Mouse (Mus musculus): ENCODE results near the gene Nfix. TPM values are rescaled to one million over a fixed set of nuclear protein-coding genes. Genes with fewer than 3 reads are reported as not detected.

Gene Nfix
- polyA plus RNA-seq, 1 experiment = 46.8 TPM

DNA sequence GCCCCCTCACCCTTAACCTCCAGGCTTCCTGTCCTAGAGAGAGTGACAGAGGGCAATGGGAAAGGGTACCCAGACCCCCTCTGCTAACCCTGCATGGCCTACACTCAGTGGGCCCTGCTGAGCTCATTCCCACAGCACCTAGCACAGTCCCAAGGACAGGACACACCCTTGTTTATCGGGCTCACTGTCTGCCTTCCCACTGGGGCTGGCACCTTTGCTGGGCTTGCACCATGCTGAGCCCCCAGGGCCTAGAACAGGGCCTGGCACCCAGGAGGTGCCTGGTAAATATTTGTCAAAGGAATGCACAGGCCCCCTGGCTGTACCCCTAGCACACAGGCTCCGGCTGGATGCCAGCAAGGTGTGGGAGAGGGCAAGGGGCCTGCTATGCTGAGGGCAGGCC, 9.6 kb downstream of the Nfix start:
- TF ChIP-seq POLR2A (IDR thresholded peaks at IDR 0.05; ENCODE audit: borderline replicate concordance, extremely low read depth, insufficient read depth, insufficient read length, poor library complexity, severe bottlenecking) = no peak
- no peak for TF ChIP-seq CTCF (IDR thresholded peaks at IDR 0.05; ENCODE audit: borderline replicate concordance, extremely low read depth, insufficient read depth, insufficient read length)
- no peak for DNase-seq (ENCODE audit: low read depth)

DNA sequence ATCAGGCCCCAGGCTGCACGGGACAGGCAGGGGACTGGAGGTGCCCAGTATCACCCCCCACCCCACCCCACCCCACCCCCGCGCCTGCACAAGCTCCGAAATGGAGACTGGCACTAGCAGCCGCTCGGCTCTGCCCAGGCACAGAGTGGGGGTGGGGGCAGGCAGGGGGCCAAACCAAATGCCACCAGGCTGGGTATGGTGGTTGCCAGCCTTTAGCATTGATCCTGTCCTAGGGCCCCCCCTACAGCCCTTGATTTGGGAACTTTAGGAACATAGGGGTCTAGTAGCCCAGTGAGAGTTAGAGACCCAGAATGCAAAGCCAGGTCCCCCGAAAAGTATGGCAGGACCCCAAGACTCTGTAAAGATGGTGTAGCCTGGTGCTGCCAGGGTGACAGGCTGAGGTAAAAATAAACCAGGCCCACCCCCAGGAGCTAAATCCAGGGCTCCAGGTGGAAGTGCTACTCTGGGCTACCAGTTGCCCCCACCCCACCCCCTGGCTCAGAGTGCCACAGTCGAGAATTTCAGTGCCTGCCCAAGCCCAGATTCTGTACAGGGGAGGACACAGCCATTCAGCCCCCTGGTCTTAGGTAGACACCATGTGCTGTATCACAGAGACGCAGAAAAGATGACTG, 10.2 kb downstream of the Nfix start:
- DNase-seq (ENCODE audit: low read depth) = peak; percentile 77
- TF ChIP-seq CTCF (IDR thresholded peaks at IDR 0.05; ENCODE audit: borderline replicate concordance, extremely low read depth, insufficient read depth, insufficient read length) = no peak

DNA sequence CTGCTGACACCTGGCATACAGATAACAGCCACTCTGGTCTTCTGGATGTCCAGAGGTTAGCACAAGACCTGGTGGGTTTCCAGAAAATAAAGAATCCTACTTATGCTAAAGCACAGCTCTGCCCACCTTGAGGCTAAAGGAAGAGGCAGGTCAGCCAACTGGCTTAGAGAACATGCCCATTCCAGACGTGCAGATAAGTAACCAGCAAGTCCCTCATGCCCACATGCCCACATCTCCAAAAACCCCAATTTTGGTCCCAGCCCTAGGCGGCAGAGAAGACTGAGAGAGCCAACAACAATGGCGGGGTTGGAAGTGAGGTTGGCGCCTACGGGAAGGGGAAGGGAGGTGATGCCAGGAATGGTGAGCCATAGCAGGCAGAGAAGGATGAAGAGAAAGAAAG, 10.8 kb downstream of the Nfix start:
- no peak for DNase-seq (ENCODE audit: low read depth)
- TF ChIP-seq POLR2A (IDR thresholded peaks at IDR 0.05; ENCODE audit: borderline replicate concordance, extremely low read depth, insufficient read depth, insufficient read length, poor library complexity, severe bottlenecking) (no peak), CTCF (IDR thresholded peaks at IDR 0.05; ENCODE audit: borderline replicate concordance, extremely low read depth, insufficient read depth, insufficient read length) (no peak)

DNA sequence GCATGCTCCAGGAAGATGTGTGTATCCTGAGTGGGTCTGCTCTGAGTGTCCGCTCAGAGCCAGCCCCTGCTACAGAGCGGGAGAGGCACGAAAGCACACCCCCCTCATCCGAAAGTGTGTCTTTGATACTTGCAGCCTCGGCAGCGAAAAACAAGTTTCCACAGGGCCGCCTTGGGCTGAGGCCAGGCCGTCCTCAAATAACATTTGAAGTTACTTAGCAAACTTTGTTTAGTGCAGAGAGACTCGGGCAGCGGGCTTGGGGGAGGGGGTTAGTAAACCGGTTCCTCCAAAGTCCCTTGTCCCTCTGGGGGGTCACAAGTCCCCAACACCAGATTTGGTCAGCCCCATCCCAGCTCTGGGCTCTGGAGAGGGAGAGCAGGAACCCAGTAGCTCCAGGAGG, 11.2 kb downstream of the Nfix start:
- TF ChIP-seq POLR2A (IDR thresholded peaks at IDR 0.05; ENCODE audit: borderline replicate concordance, extremely low read depth, insufficient read depth, insufficient read length, poor library complexity, severe bottlenecking) (no peak), CTCF (IDR thresholded peaks at IDR 0.05; ENCODE audit: borderline replicate concordance, extremely low read depth, insufficient read depth, insufficient read length) (no peak)
- peak; percentile 80 for DNase-seq (ENCODE audit: low read depth)

DNA sequence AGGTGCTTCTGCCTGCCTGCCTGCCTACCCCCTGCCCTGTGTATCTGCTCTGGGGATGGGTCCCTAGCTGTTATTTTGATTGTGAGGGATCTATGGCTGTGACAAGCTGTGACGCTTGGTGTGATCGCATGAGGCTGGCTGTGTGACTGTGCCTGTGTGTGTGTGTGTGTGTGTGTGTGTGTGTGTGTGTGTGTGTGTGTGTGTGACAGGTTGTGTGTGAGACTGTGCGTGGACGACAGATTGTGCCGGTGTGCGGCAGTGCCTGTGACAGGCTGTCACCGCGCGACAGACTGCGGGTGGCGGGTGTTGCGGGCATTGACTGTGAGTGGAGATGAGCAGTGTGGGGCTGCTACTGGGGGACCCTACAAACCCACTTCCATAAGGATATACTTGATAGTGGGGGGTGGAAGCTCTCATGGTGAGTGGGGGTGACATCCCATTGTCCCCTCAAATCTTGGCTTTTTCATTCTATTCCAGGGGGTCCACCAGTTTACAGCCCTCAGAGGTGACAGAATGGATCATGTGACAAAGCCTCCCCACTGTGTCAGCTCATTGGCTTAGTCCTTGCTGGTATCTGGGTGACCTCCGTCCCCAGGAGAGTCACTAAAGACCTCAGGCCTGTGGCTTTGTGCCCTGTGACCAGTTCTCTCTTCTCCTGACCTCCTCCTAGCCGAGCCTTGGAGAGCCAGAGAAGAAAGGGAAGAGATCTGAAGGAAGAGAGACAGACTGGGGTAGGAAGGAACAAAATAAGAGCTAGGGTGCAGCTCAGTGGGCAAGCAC, 12.4 kb downstream of the Nfix start:
- TF ChIP-seq CTCF (IDR thresholded peaks at IDR 0.05; ENCODE audit: borderline replicate concordance, extremely low read depth, insufficient read depth, insufficient read length) (no peak), POLR2A (IDR thresholded peaks at IDR 0.05; ENCODE audit: borderline replicate concordance, extremely low read depth, insufficient read depth, insufficient read length, poor library complexity, severe bottlenecking) (no peak)
- peak; percentile 83 for DNase-seq (ENCODE audit: low read depth)

DNA sequence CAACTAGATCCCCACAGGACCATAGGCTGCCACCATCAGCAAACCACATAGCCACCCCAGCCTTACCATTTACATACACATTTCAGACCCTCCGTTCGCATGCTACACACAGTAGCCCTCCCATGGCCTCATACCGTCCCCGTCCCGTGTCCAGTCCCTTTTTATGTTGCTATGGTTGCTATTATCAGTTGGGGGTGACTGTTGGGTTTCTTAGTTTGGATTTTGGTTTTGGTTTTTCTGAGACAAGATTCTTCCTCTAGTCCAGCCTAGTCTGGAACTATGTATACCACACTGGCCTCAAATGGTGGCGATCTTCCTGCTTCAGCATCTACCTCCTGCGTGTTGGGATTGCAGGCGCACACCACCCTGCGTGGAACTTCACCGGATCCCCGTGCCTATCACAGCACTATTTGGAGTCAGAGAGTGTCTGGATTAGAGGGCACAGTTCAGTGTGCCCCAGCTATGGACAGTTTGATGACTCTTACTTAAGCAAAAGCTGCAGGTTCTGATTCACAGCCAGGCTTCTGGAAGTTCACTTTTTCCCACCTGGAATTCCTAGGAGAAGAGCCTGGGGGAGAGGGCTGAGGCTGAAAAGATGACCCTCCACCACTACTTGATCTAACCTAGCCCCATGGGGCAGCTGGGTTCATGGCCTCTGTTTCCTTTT, 13.2 kb downstream of the Nfix start:
- DNase-seq (ENCODE audit: low read depth) = no peak
- no peak for TF ChIP-seq CTCF (IDR thresholded peaks at IDR 0.05; ENCODE audit: borderline replicate concordance, extremely low read depth, insufficient read depth, insufficient read length)
- no peak for TF ChIP-seq POLR2A (IDR thresholded peaks at IDR 0.05; ENCODE audit: borderline replicate concordance, extremely low read depth, insufficient read depth, insufficient read length, poor library complexity, severe bottlenecking)

DNA sequence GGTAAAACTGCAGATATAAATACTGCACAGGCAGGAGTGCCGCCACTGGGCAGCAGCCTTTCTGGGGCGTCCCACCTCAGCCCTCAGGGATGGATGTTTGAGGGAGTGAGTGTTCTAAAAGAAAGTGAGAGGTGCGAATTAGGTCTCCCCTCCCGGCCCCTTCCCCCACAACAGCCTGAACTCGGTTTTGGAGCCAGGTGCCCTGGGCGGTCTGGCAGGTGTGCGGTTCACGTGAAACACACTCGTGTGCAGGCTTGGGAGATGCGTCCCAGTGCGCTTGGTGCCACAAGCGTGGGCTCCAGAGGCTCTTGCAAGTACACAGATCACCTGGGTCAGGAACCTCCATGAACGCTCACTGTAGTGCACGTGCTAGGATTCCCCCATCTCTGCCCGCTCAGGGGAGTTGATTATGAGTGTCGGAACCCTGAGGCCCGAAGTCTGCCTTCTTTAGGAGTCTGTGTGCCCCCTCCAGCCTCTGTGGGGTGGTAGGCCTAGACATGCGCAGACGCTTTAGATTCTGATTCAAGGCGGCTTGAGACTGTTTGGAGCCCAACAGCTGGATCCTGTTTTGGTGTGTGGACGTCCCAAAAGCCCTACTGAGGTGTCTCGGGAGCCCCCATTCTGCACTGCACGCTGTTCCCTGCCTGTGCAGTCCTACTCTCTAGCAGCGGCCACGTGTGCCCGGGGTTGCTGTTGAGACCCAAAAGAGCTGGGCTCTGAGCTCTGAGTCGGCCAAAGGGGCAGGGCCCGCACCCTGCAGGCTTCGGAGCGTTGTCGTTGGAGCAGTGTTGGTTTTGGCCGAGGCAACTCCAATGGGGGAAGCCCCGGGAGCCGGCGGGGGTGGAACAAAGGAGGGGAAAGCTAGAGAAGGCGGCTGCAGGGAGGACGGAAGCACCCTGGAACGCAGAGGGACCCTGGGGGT, 14.1 kb downstream of the Nfix start:
- TF ChIP-seq CTCF (IDR thresholded peaks at IDR 0.05; ENCODE audit: borderline replicate concordance, extremely low read depth, insufficient read depth, insufficient read length) (no peak), POLR2A (IDR thresholded peaks at IDR 0.05; ENCODE audit: borderline replicate concordance, extremely low read depth, insufficient read depth, insufficient read length, poor library complexity, severe bottlenecking) (no peak)
- peak; percentile 50 for DNase-seq (ENCODE audit: low read depth)

DNA sequence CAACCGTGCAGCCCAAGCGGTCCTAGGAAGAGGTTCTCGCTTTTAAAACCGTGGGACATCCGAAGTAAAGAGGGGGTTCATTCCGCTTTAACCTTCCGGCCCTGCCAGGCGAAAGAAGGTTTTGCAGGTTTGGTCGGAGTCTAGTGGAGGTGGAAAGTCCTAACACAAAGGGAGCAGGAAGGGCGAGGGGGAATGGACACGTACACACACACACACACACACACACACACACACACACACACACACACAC, 14.7 kb downstream of the Nfix start:
- no peak for DNase-seq (ENCODE audit: low read depth)
- TF ChIP-seq POLR2A (IDR thresholded peaks at IDR 0.05; ENCODE audit: borderline replicate concordance, extremely low read depth, insufficient read depth, insufficient read length, poor library complexity, severe bottlenecking) = no peak
- TF ChIP-seq CTCF (IDR thresholded peaks at IDR 0.05; ENCODE audit: borderline replicate concordance, extremely low read depth, insufficient read depth, insufficient read length) = no peak

DNA sequence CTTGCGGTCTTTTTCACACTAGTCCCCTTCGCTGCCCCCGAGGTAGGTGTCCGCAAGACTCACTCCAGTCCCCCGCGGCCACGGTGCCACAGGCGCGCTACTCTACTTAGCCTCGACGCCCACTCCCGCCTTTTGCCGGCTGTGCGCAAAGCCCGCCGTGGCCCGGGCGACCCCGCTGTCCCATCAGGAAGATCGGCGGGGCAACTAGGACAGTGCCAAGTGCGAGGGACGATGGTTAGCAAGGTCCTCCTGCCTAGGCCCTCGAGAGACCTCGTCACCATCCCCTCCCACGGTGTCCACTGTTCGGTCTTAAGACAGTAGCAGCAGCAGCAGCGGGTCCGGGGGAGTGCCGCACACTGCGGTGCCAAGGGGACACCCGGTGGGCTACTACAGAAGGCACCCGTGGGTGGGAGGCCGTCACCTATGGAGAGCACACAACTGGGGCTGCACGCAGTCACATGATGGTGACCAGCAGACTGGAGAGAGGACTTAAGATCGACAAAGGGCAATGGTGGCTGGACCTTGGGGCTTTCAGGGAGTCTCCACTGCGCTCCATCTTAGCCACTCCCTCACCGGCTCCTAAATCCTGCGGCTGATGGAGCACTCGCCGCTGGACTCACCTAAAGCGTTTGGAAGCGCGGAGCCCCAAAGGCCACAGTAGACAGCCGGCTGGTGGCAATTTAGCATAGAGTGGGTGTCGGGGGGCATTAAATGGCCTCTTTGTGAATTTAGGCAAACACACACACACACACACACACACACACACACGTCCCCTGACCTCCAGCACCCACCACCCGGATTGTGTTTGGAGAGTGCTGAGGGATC, 15.3 kb downstream of the Nfix start:
- DNase-seq (ENCODE audit: low read depth) = peak; percentile 37
- no peak for TF ChIP-seq POLR2A (IDR thresholded peaks at IDR 0.05; ENCODE audit: borderline replicate concordance, extremely low read depth, insufficient read depth, insufficient read length, poor library complexity, severe bottlenecking)
- TF ChIP-seq CTCF (IDR thresholded peaks at IDR 0.05; ENCODE audit: borderline replicate concordance, extremely low read depth, insufficient read depth, insufficient read length) = no peak

DNA sequence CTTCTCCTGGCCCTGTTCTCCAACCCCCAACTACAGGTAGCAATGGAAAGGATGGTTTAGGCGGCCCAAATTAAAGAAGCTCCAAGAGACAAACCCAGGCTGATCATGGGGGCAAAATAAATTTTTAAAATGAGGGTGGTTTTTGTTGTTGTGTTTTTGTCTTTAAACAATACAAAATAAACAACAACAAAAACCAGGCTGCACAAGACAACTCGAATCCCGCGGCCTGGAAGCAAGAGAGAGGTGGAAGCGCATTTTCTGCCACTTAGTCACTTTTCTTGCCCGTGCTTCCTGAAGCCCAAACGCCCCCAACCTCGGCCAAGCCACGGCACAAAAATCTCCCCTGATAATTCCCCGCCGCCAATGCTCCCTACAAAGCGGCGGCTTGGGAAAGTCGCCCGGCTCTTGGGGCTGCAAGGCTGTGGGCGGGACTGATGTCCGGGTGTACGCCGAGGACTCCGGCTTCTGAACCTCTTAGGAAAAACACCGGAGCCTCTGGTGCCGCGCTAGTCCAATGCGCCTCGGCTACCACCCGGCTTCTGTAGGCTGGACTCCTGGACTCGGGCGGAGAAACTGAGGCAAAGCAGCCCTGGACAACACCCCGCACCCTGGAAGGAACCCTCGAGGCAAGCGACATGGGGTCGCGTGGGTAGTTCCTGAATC, 16.1 kb downstream of the Nfix start:
- peak; percentile 49 for DNase-seq (ENCODE audit: low read depth)

More for the DNA sequence above, 16.1 kb downstream of the Nfix start:
- TF ChIP-seq POLR2A (IDR thresholded peaks at IDR 0.05; ENCODE audit: borderline replicate concordance, extremely low read depth, insufficient read depth, insufficient read length, poor library complexity, severe bottlenecking) (no peak), CTCF (IDR thresholded peaks at IDR 0.05; ENCODE audit: borderline replicate concordance, extremely low read depth, insufficient read depth, insufficient read length) (no peak)

All from brain, embryonic 14.5 days (tissue).